Mouse (Mus musculus) 416B (cell line): ENCODE data around the gene Sub1.
A peak's percentile ranks its signal among the peaks of the same experiment; 100 is the strongest.

ENCODE experiments used
- DNase-seq: peaks from one replicate; pipeline ENCODE4 v3.0.0; 2011; ENCODE audit warnings: low read depth

The Sub1 gene

GRCm38 (mm10) chr15:11965201-11965845, 31.5 kb downstream of the Sub1 start:
- no peak for DNase-seq

- peak; percentile 51 for DNase-seq
These were observed 32.8 kb downstream of the Sub1 start for GRCm38 (mm10) chr15:11963791-11964525.

DNA sequence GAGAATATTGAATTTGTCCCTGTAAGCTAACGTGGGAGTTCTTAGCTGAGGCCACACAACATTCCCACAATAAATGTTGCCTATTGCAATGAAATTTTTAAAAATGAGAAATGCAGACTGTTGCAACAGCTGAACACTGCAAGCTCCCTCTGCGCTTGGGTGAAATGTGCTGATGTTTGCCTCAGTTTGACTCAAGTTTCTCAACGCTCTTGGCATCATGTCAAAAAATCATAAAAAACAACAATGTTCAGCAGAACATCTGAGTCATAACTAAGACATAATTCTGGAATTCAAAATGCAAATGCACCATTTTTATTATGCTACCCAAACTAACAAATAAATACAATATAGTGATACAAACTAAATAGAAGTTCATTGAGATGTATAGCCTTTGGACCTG, 37.1 kb downstream of the Sub1 start:
- no peak for DNase-seq

DNA sequence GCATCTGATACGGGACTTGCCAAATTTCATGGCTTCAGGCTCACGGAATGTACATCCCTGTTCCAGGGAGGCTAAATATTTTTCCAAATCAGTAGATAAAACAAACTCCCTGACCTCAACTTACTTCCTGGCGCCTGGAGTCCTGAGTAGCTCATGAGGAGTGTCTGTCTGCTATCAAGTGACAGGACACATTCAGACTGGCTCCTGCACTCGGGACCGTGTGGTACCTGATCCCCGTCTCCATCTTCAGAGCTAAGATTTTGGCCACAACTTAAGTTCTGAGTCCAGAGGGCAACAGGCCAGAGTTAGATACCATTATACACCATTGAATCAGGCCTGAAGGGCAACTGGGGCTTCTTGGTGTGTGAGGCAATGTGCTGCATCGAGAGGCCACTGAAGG, 40.7 kb downstream of the Sub1 start:
- no peak for DNase-seq

GRCm38 (mm10) chr15:11954190-11954589, 42.6 kb downstream of the Sub1 start:
- DNase-seq: no peak

DNA sequence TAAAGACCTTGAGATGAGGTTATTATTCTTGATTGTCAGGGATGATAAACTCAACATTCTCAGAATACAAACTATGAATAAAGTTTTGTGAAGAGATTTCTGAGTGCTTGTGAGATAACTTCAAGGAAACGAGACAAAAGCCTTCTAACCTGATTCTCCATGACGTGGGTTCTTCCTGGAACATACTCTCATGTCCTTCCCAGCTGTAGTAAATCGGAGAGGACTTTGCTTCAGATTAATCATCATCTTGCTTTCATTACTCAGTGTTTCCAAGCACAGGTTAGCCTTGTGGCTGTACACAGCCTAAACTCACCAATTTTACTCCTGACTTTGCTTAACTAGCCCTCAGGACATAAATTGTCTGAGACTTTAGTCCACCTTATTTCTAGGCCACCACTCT, 44.6 kb downstream of the Sub1 start:
- DNase-seq: no peak

DNA sequence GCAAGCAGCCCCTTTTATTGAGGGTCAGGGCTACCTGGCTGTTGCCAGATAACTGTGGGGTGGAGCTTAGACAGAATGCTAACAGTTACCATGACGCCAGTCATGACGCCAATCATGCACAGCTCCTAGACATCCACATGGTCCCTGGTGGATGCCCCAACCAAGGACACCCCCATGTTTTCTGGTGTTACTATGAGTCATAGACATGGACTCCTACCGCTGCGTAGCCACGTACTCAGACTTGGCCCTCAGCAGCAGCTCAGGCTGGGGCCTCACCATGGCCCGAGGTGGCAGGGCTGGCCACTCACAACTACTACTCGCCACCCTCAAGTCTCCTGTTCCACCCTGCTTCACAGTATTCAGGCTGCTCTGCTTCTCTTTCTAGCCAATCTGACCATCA, 45.6 kb downstream of the Sub1 start:
- DNase-seq: no peak

DNA sequence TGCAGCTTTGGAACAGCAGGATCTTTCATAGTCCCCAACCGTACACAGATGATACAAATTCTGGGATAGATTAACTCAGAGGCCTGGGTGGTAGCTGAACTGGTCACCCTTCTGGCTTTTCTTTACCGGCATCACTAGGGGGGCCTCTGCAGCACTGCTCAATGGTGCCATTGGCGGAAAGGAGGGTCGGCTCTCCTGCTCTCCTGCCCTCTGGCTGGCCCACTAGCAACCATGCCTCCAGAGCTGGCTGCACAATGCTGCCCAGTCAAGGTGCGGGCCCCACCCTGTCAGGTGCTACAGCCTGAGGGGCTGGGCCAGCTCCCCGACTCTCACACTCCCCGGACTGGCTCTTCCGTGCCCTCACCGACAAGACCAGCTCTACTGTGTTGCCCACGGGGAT, 46.6 kb downstream of the Sub1 start:
- DNase-seq: no peak

- no peak for DNase-seq
These were observed 47.3 kb downstream of the Sub1 start for GRCm38 (mm10) chr15:11949490-11949889.

- DNase-seq: no peak
These were observed 55.9 kb downstream of the Sub1 start for GRCm38 (mm10) chr15:11940855-11941254.
